Mouse (Mus musculus): ENCODE measurements around the gene Scn1a.

- TF ChIP-seq CTCF (IDR thresholded peaks at IDR 0.05; ENCODE audit: low read depth, low read length) (no peak), TAL1 (conservative IDR thresholded peaks at IDR 0.05; ENCODE audit: low read depth, low read length) (no peak), GATA2 (IDR thresholded peaks at IDR 0.05; ENCODE audit: borderline replicate concordance, low read depth, low read length) (no peak)
These were observed 200.3 kb downstream of the Scn1a start for GRCm38 (mm10) chr2:66240334-66240733.

Measured in G1E (cell line).